Mouse (Mus musculus) erythroblast, embryonic 14.5 days (primary cell): ENCODE measurements at regions not wholly inside any gene's neighbourhood (a gene's known extent, or its start where the extent isn't known, plus 50 kb on each side); places are given as distances from the start of the nearest gene placed in this dataset.

Experiments used
- GATA1 ChIP-seq: IDR thresholded peaks from 2 replicates; pipeline ENCODE4 v1.6.1; 2012; ENCODE audit warnings: low read length, inconsistent platforms, mixed read lengths
- TAL1 ChIP-seq: IDR thresholded peaks from 3 replicates; pipeline ENCODE4 v1.6.1; 2012; ENCODE audit warnings: low read length, inconsistent platforms, mixed read lengths

- no peak for TF ChIP-seq GATA1
- no peak for TF ChIP-seq TAL1
These were observed 467.7 kb downstream of the Gsdmc2 start for GRCm38 (mm10) chr15:63377258-63377657.
